Mouse (Mus musculus): ENCODE data around the gene Stk32b.

DNA sequence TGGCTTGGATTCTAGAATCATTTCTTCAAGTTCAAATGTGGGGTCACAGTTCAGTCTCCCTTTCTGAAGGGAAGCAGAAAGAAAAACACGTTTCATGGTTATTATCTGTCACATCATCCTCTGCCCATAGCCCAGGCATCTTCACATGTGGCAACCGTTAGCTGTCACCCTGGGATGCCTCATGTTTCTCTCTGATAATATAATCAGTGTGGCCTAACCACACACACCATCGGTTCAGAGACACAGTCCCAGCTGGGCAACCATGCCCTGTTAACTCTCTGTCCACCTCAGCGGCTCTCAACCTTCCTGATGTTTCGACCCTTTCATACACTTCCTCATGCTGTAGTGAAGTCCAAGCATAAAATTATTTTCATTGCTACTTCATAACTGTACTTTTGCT, 259.8 kb downstream of the Stk32b start:
- TF ChIP-seq REST (IDR thresholded peaks at IDR 0.05; ENCODE audit: insufficient read depth, insufficient read length) (no peak), POLR2A (IDR thresholded peaks at IDR 0.05; ENCODE audit: insufficient read length, low read depth) (no peak), TCF12 (IDR thresholded peaks at IDR 0.05; ENCODE audit: insufficient read depth, poor library complexity, severe bottlenecking) (no peak), MYOG (IDR thresholded peaks at IDR 0.05; ENCODE audit: control insufficient read depth in 1 of 3, insufficient read depth in 1 of 3, insufficient read length in 2 of 3, low read depth in 2 of 3) (no peak), USF1 (IDR thresholded peaks at IDR 0.05; ENCODE audit: low read depth) (no peak), MAX (IDR thresholded peaks at IDR 0.05; ENCODE audit: low read depth) (no peak), CEBPB (IDR thresholded peaks at IDR 0.05; ENCODE audit: insufficient read depth, poor library complexity, severe bottlenecking) (no peak), SRF (IDR thresholded peaks at IDR 0.05; ENCODE audit: control insufficient read depth, insufficient read length, low read depth) (no peak), POLR2AphosphoS2 (IDR thresholded peaks at IDR 0.05; ENCODE audit: insufficient read length, low read depth) (no peak), MYOD1 (IDR thresholded peaks at IDR 0.05; ENCODE audit: control insufficient read depth in 1 of 3, insufficient read length in 2 of 3, low read depth in 2 of 3) (no peak), E2F4 (IDR thresholded peaks at IDR 0.05; ENCODE audit: insufficient read depth) (no peak), TCF3 (IDR thresholded peaks at IDR 0.05; ENCODE audit: insufficient read length, low read depth) (no peak)

Measured in myocyte (in vitro differentiated cells).